Mouse (Mus musculus): ENCODE data around the gene Inca1. TPM values are rescaled to one million over a fixed set of nuclear protein-coding genes. Genes with fewer than 3 reads are reported as not detected.

Inca1 gene
- polyA plus RNA-seq, 1 experiment from 2014 or later = 1.2 TPM

DNA sequence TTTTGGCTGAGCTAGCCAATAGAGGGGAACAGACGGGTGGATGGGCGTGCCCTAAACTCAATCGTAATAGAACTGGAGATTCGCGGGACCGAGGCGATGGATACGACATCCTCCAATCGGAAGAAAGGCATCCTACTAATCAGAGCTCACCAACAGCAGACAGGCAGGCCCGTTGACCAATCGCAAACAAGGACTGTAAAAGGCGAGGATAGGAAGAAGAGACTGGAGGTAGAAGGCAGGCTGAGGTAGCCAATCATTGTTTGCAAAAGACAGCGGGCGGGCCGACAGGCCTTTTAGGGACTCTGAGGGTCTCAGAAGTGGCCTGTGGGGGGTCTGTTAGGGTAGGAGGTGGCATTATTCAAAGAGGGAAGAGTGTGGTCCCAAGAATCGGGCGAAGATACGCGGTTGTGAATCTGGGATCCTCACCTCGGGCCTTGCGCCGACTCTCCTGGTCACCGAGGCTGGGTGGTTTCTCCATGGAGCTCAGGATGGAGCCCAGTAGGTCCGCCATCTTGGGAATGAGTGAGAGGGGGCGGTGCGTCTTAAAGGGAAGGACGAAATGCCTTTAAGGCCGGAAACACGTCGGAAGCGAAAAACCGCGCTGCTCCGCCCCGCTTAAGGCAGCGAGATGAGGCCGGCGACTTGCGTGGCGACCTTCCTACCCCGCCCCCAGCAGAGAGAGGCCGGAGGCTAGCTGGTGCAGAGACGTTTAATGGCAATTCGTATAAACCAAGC is 31.0 kb downstream of the Inca1 start, which contains the start of gene Spag7:
Gene Spag7 (minus strand): TSS at position 646 of the 735 bp plus-strand sequence.
- H3K4me3 ChIP-seq (ENCODE audit: low read length) = peak within 1 kb of the TSS; percentile 64
- WGBS = 0% methylated on average over 44 of the region's 44 CpGs
- no peaks in the 10 kb centered on the region for H3K27me3 ChIP-seq (replicated peaks; ENCODE audit: control insufficient read depth, insufficient read depth, low read length)
- H3K4me1 ChIP-seq (ENCODE audit: control insufficient read depth, insufficient read depth, low read depth, low read length) = peaks cover 18% of the 10 kb centered on the region
- peak within 1 kb of the TSS; percentile 79 for H3K9ac ChIP-seq (ENCODE audit: low read depth, low read length)
- ATAC-seq = peak; percentile 96
- peaks cover 11% of the 10 kb centered on the region for H3K36me3 ChIP-seq (ENCODE audit: control insufficient read depth, insufficient read depth, low read length)
- peak within 1 kb of the TSS; percentile 94 for H3K4me2 ChIP-seq (ENCODE audit: low read length)
- H3K9me3 ChIP-seq (ENCODE audit: control insufficient read depth, low read length) = no peaks in the 10 kb centered on the region
- peak within 1 kb of the TSS; percentile 97 for H3K27ac ChIP-seq (ENCODE audit: low read depth, low read length)

DNA sequence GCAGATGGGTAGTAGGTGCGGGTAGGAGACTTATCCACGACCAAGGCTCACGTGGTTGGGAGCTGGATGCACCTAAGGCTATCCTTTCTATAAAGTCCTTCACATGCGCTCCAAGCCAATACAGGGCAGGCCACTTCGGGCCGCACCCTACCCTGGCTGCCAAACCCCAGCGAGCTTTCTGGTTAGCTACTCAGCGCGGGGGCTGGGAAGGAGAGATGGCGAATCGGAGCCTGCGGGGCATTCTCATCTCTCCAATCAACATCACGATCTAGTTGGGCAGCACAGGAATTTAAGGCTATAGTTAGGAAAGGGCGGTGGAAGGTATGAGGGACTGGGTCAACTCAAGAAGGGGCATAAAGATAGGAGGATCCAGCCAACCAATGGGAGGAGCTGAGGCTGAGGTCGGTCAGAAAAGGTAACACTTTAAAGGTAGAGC is 31.6 kb downstream of the Inca1 start:
- H3K27me3 ChIP-seq (replicated peaks; ENCODE audit: control insufficient read depth, insufficient read depth, low read length) = no peaks in the 10 kb centered on the region
- no peak for ATAC-seq
- peak overlapping the region; percentile 94 for H3K4me2 ChIP-seq (ENCODE audit: low read length)
- peak overlapping the region; percentile 88 for H3K27ac ChIP-seq (ENCODE audit: low read depth, low read length)
- peak overlapping the region; percentile 72 for H3K9ac ChIP-seq (ENCODE audit: low read depth, low read length)
- peaks cover 11% of the 10 kb centered on the region for H3K36me3 ChIP-seq (ENCODE audit: control insufficient read depth, insufficient read depth, low read length)
- H3K4me1 ChIP-seq (ENCODE audit: control insufficient read depth, insufficient read depth, low read depth, low read length) = peaks cover 18% of the 10 kb centered on the region
- peak overlapping the region; percentile 64 for H3K4me3 ChIP-seq (ENCODE audit: low read length)
- WGBS = under 1% methylated on average over 15 of the region's 15 CpGs
- H3K9me3 ChIP-seq (ENCODE audit: control insufficient read depth, low read length) = no peaks in the 10 kb centered on the region

DNA sequence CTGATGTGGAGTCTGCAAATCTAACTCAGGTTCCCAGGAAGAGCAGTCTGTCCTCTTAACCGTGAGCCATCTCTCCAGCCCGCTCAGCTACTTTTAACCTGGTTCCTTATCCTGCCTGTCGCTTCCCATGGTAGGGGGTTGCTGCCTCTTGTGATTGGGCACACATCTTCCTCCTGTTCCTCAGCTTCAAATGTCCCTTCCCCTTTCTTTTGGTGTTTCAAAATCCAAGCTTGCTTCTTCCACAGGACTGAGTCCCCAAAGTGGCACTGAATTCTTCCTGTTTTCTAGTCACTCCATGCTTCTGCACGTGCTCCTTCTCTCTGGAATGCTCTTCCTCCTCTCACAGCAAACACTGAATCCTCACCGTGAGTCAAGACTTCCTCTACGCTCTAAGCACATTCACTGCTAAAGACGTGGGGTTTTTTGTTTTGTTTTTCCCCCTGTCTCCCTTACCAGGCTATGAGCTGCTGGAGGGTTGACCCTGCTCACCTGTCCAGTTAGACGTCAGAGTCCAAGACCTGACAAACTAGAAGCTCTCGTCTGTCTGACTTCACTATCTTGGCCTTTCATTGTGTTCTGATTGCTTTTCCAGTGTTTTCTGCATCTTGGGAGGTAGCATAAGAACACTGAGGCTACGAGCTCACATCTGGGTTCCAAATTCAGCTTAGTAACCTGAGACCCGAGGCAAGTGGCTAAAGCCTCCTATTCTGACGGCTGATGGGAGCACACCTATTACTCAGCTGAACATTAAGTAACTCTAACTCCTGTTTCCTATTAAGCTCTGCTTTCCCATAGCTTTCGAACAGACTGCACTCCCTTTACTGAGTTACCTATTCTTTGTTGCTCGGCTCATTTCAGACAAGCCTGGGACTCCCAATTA is 32.4 kb downstream of the Inca1 start:
- Histone ChIP-seq H3K9ac (ENCODE audit: low read depth, low read length) (no peak overlapping the region; the same call in 1 of the 2 replicates), H3K27me3 (replicated peaks; ENCODE audit: control insufficient read depth, insufficient read depth, low read length) (no peaks in the 10 kb centered on the region), H3K36me3 (ENCODE audit: control insufficient read depth, insufficient read depth, low read length) (peaks cover 13% of the 10 kb centered on the region), H3K9me3 (ENCODE audit: control insufficient read depth, low read length) (no peaks in the 10 kb centered on the region), H3K4me3 (ENCODE audit: low read length) (peak overlapping the region; percentile 64), H3K4me2 (ENCODE audit: low read length) (peak overlapping the region; percentile 94), H3K4me1 (ENCODE audit: control insufficient read depth, insufficient read depth, low read depth, low read length) (peaks cover 18% of the 10 kb centered on the region), H3K27ac (ENCODE audit: low read depth, low read length) (no peak overlapping the region; the same call in 1 of the 2 replicates)
- ATAC-seq = no peak
- 80% methylated on average over 14 of the region's 14 CpGs for WGBS

DNA sequence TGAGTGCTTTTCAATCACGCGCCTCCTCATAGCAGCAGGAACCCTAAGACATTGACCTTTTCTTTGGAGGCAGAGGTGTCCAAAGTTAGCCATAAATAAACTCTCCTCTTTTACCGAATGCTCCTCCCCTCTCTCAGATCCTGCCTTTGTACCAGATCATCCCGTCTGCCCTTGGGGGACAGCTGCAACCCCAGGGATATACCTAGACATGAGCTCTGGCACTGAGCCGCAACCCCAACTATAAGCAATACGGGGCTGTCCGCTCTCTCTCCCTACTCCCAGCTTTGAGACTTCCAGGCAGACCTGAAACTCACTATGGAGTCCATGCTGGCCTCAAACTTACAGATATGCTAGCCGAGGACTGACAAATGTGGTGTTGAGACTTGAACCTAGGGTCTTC is 33.3 kb downstream of the Inca1 start:
- ATAC-seq = no peak
- H3K27ac ChIP-seq (ENCODE audit: low read depth, low read length) = no peak overlapping the region
- no peak overlapping the region for H3K4me2 ChIP-seq (ENCODE audit: low read length)
- peaks cover 18% of the 10 kb centered on the region for H3K36me3 ChIP-seq (ENCODE audit: control insufficient read depth, insufficient read depth, low read length)
- no peak overlapping the region for H3K9ac ChIP-seq (ENCODE audit: low read depth, low read length)
- H3K27me3 ChIP-seq (replicated peaks; ENCODE audit: control insufficient read depth, insufficient read depth, low read length) = no peaks in the 10 kb centered on the region
- H3K4me3 ChIP-seq (ENCODE audit: low read length) = no peak overlapping the region
- peaks cover 18% of the 10 kb centered on the region for H3K4me1 ChIP-seq (ENCODE audit: control insufficient read depth, insufficient read depth, low read depth, low read length)
- WGBS = 94% methylated on average over 8 of the region's 8 CpGs
- H3K9me3 ChIP-seq (ENCODE audit: control insufficient read depth, low read length) = no peaks in the 10 kb centered on the region

DNA sequence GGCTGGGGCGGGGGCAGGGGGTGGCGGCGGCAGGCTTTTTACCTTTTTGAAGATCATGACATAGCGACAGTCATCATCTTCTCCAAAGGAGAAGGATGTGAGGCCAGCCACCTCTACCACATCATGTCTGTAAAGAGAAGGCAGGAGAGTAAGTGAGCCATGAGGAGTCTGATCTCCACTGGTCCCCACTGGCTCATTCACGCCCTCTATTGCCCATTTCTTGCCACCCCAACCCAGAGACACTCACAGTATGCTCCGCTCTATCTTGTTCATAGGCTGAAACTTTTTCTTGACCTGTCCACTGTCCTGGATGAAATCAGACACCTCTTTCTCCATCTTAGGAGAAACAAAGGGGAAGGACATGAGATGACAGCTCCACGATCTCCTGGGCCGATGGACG is 35.2 kb downstream of the Inca1 start:
- peaks cover 7% of the 10 kb centered on the region for H3K4me1 ChIP-seq (ENCODE audit: control insufficient read depth, insufficient read depth, low read depth, low read length)
- H3K9me3 ChIP-seq (ENCODE audit: control insufficient read depth, low read length) = no peaks in the 10 kb centered on the region
- no peaks in the 10 kb centered on the region for H3K27me3 ChIP-seq (replicated peaks; ENCODE audit: control insufficient read depth, insufficient read depth, low read length)
- no peak for ATAC-seq
- H3K4me2 ChIP-seq (ENCODE audit: low read length) = no peak overlapping the region
- no peak overlapping the region for H3K4me3 ChIP-seq (ENCODE audit: low read length)
- H3K36me3 ChIP-seq (ENCODE audit: control insufficient read depth, insufficient read depth, low read length) = peaks cover 18% of the 10 kb centered on the region
- no peak overlapping the region for H3K27ac ChIP-seq (ENCODE audit: low read depth, low read length)
- no peak overlapping the region for H3K9ac ChIP-seq (ENCODE audit: low read depth, low read length)
- WGBS = 93% methylated on average over 9 of the region's 9 CpGs

DNA sequence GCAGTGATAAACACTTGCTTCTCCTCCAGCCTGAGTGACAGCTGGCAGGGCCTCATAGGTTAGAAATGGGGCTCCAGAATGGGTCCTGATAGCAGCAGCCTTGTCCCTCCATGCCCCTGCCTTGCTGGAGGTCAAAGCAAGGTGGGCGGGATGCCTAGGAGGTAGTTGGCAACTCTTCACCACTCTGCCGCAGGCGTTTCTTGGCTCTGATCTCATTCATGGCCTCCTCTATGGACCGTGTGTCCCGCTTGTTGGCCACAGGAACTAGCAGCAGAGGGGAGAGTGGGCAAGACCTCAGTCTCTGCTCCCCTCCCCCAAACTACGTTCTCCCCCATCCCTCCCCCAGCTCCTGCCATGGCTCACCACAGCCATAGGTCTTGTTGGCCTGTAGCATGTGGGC is 36.0 kb downstream of the Inca1 start:
- peaks cover 7% of the 10 kb centered on the region for H3K4me1 ChIP-seq (ENCODE audit: control insufficient read depth, insufficient read depth, low read depth, low read length)
- no peak overlapping the region for H3K27ac ChIP-seq (ENCODE audit: low read depth, low read length)
- WGBS = 91% methylated on average over 6 of the region's 6 CpGs
- H3K27me3 ChIP-seq (replicated peaks; ENCODE audit: control insufficient read depth, insufficient read depth, low read length) = no peaks in the 10 kb centered on the region
- ATAC-seq = no peak
- no peaks in the 10 kb centered on the region for H3K9me3 ChIP-seq (ENCODE audit: control insufficient read depth, low read length)
- H3K9ac ChIP-seq (ENCODE audit: low read depth, low read length) = no peak overlapping the region
- H3K36me3 ChIP-seq (ENCODE audit: control insufficient read depth, insufficient read depth, low read length) = peaks cover 18% of the 10 kb centered on the region
- H3K4me3 ChIP-seq (ENCODE audit: low read length) = no peak overlapping the region
- no peak overlapping the region for H3K4me2 ChIP-seq (ENCODE audit: low read length)

DNA sequence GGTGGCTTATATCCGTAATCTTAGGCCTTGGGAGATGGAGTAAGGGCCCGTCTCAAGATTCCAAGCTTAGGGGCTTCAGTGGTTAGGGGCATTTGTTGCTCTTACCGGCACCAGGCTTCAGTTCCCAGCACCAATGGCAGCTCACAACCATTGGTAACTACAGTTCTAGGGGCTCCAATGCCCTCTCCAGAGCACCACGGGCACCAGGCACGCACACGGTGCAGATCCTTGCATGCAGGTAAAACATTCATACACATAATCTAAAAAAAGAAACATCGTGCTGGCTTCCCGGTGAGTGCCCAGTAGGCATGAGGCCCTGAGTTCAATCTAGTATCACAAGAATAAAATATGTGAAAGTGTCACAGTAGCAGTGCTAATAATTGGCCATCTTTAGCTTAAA is 36.9 kb downstream of the Inca1 start:
- Histone ChIP-seq H3K4me2 (ENCODE audit: low read length) (no peak overlapping the region), H3K27ac (ENCODE audit: low read depth, low read length) (no peak overlapping the region), H3K9me3 (ENCODE audit: control insufficient read depth, low read length) (no peaks in the 10 kb centered on the region), H3K36me3 (ENCODE audit: control insufficient read depth, insufficient read depth, low read length) (peaks cover 18% of the 10 kb centered on the region), H3K4me1 (ENCODE audit: control insufficient read depth, insufficient read depth, low read depth, low read length) (peaks cover 6% of the 10 kb centered on the region), H3K9ac (ENCODE audit: low read depth, low read length) (no peak overlapping the region), H3K4me3 (ENCODE audit: low read length) (no peak overlapping the region), H3K27me3 (replicated peaks; ENCODE audit: control insufficient read depth, insufficient read depth, low read length) (no peaks in the 10 kb centered on the region)
- 93% methylated on average over 8 of the region's 8 CpGs for WGBS
- ATAC-seq = no peak

DNA sequence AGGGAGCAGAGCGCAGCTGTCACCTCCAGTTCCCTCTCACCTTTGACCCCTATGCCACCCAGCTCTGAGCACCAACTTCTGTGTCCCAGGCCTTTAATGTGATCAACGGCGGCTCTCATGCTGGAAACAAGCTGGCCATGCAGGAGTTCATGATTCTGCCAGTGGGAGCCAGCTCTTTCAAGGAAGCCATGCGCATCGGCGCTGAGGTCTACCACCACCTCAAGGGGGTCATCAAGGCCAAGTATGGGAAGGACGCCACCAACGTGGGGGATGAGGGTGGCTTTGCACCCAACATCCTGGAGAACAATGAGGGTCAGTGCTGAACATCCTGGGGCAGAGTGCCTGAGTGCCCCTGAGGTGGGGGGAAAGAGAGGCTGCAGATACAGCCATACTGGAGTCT is 39.4 kb downstream of the Inca1 start:
- H3K4me3 ChIP-seq (ENCODE audit: low read length) = no peak overlapping the region
- no peaks in the 10 kb centered on the region for H3K27me3 ChIP-seq (replicated peaks; ENCODE audit: control insufficient read depth, insufficient read depth, low read length)
- no peak overlapping the region for H3K4me2 ChIP-seq (ENCODE audit: low read length)
- no peak for ATAC-seq
- WGBS = 84% methylated on average over 8 of the region's 8 CpGs
- no peak overlapping the region for H3K27ac ChIP-seq (ENCODE audit: low read depth, low read length)
- H3K9ac ChIP-seq (ENCODE audit: low read depth, low read length) = no peak overlapping the region
- peaks cover 10% of the 10 kb centered on the region for H3K4me1 ChIP-seq (ENCODE audit: control insufficient read depth, insufficient read depth, low read depth, low read length)
- no peaks in the 10 kb centered on the region for H3K9me3 ChIP-seq (ENCODE audit: control insufficient read depth, low read length)
- peaks cover 18% of the 10 kb centered on the region for H3K36me3 ChIP-seq (ENCODE audit: control insufficient read depth, insufficient read depth, low read length)

DNA sequence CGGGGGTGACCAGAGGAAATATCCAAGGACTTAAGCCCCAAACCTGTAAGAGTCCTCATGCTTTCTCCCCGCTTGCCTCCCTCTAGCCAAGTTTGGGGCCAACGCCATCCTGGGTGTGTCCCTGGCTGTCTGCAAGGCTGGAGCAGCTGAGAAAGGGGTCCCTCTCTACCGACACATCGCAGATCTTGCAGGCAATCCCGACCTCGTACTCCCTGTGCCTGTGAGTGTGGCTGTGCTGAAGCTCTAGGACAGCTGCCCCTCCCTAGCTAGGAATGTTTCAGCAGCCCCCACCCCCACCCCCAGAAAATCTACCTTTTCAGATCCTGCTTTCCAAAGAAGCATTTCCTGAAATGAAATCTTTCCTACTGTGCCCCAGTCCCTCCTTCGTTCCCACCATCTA is 41.0 kb downstream of the Inca1 start:
- Histone ChIP-seq H3K4me1 (ENCODE audit: control insufficient read depth, insufficient read depth, low read depth, low read length) (peaks cover 12% of the 10 kb centered on the region), H3K9me3 (ENCODE audit: control insufficient read depth, low read length) (no peaks in the 10 kb centered on the region), H3K9ac (ENCODE audit: low read depth, low read length) (no peak overlapping the region), H3K27me3 (replicated peaks; ENCODE audit: control insufficient read depth, insufficient read depth, low read length) (no peaks in the 10 kb centered on the region), H3K4me2 (ENCODE audit: low read length) (no peak overlapping the region), H3K36me3 (ENCODE audit: control insufficient read depth, insufficient read depth, low read length) (peaks cover 10% of the 10 kb centered on the region), H3K27ac (ENCODE audit: low read depth, low read length) (no peak overlapping the region), H3K4me3 (ENCODE audit: low read length) (no peak overlapping the region)
- 80% methylated on average over 8 of the region's 8 CpGs for WGBS
- ATAC-seq = no peak
